Mouse (Mus musculus) cerebellum, adult 18-20 months (tissue): ENCODE data around the gene Dgkq.
A peak's percentile ranks its signal among the peaks of the same experiment; 100 is the strongest.
"Not testable (repeated sequence)": the region's sequence is repeated elsewhere in the genome, so short reads cannot be mapped to it uniquely, and the experiment has no call there.

Experiments
- DNase-seq, 2 experiments: peaks; one replicate each; pipeline ENCODE4 v3.0.0; 2021

Gene Dgkq

GRCm38 (mm10) chr5:108653341-108653740, 16.1 kb downstream of the Dgkq start:
- DNase-seq: no peak

GRCm38 (mm10) chr5:108651823-108652222, 17.6 kb downstream of the Dgkq start:
- peak; percentile 81 to 89 for DNase-seq

GRCm38 (mm10) chr5:108651136-108651720, 18.2 kb downstream of the Dgkq start:
- DNase-seq: no peak

GRCm38 (mm10) chr5:108650341-108650740, 19.1 kb downstream of the Dgkq start:
- peak; percentile 63 to 71 for DNase-seq

- no peak for DNase-seq
These were observed 20.4 kb downstream of the Dgkq start for GRCm38 (mm10) chr5:108648937-108649576.

- no peak for DNase-seq
These were observed 21.5 kb downstream of the Dgkq start for GRCm38 (mm10) chr5:108647820-108648465.

- DNase-seq: no peak
These were observed 22.2 kb downstream of the Dgkq start for GRCm38 (mm10) chr5:108647311-108647710.

GRCm38 (mm10) chr5:108646343-108646660, 23.2 kb downstream of the Dgkq start:
- no peak for DNase-seq

GRCm38 (mm10) chr5:108645651-108646342, 23.7 kb downstream of the Dgkq start:
- DNase-seq: peak; percentile 57 to 59

- no peak for DNase-seq
These were observed 25.8 kb downstream of the Dgkq start for GRCm38 (mm10) chr5:108643674-108644073.

GRCm38 (mm10) chr5:108636172-108636571, 33.3 kb downstream of the Dgkq start:
- DNase-seq: no peak

- DNase-seq: not testable (repeated sequence)
These were observed 35.4 kb downstream of the Dgkq start for GRCm38 (mm10) chr5:108634088-108634487.

GRCm38 (mm10) chr5:108633676-108634075, 35.8 kb downstream of the Dgkq start:
- DNase-seq: no peak

- DNase-seq: peak; percentile 95
These were observed 39.6 kb downstream of the Dgkq start, which contains the start of the genes Gak and Tmem175 for GRCm38 (mm10) chr5:108629634-108630483. Gene Gak (minus strand): TSS chr5:108629755. Gene Tmem175 (plus strand): TSS chr5:108629770.

- DNase-seq: no peak
These were observed 40.4 kb downstream of the Dgkq start for GRCm38 (mm10) chr5:108628891-108629633.

- DNase-seq: peak; percentile 37 to 59
These were observed 43.3 kb downstream of the Dgkq start for GRCm38 (mm10) chr5:108626050-108626660.

GRCm38 (mm10) chr5:108621870-108622269, 47.6 kb downstream of the Dgkq start:
- no peak for DNase-seq

- no peak for DNase-seq
These were observed 59.0 kb downstream of the Dgkq start for GRCm38 (mm10) chr5:108610426-108610825.

- DNase-seq: no peak
These were observed 66.9 kb downstream of the Dgkq start for GRCm38 (mm10) chr5:108602537-108602936.

- DNase-seq: no peak
These were observed 69.5 kb downstream of the Dgkq start for GRCm38 (mm10) chr5:108599923-108600322.
